Mouse (Mus musculus) CH12.LX (cell line): Measurements from ENCODE around the gene Plxdc1. TPM values are rescaled to one million over a fixed set of nuclear protein-coding genes. Genes with fewer than 3 reads are reported as not detected.
"Not testable (repeated sequence)": the region's sequence is repeated elsewhere in the genome, so short reads cannot be mapped to it uniquely, and the experiment has no call there.

ENCODE experiments used
- DNase-seq: peaks from one replicate; pipeline ENCODE4 v3.0.0-alpha.2; 2013; ENCODE audit errors: extremely low read depth
- H3K27ac ChIP-seq: 2 replicates; pipeline ENCODE4 v1.5.1; 2012; ENCODE audit warnings: low read depth, mild to moderate bottlenecking, control low read depth, moderate library complexity; ENCODE audit not compliant: insufficient read depth
- H3K27me3 ChIP-seq: replicated peaks from 2 replicates; pipeline ENCODE3; 2012; ENCODE audit warnings: inconsistent platforms
- H3K36me3 ChIP-seq, 2 experiments: replicated peaks in 1 of 2; 2 replicates each; pipeline versions ENCODE3 to v1.6.1; 2012; ENCODE audit warnings: inconsistent platforms in 1 of 2, low read length in 1 of 2, mild to moderate bottlenecking in 1 of 2, mixed read lengths in 1 of 2, moderate library complexity in 1 of 2; ENCODE audit not compliant: control insufficient read depth in 1 of 2, insufficient read depth in 1 of 2
- H3K4me1 ChIP-seq, 2 experiments: 2 replicates each; pipeline ENCODE4 v1.6.1; 2012; ENCODE audit warnings: inconsistent platforms in 1 of 2, moderate library complexity in 1 of 2; ENCODE audit not compliant: insufficient read depth in 2 of 2, control insufficient read depth in 1 of 2
- H3K4me2 ChIP-seq: 2 replicates; pipeline ENCODE4 v1.6.1; 2012; ENCODE audit warnings: low read depth, mild to moderate bottlenecking, control low read depth; ENCODE audit not compliant: poor library complexity, insufficient read depth, severe bottlenecking
- H3K4me3 ChIP-seq, 3 experiments: fragments of 150-350 bp in 1 of 3; sonication (generic) in 1 of 3; replicated peaks in 1 of 3; 2 replicates each; pipeline versions ENCODE3 to v1.5.1; 2011 to 2012; ENCODE audit warnings: low read depth in 2 of 3, low read length in 2 of 3, mild to moderate bottlenecking in 2 of 3, moderate library complexity in 2 of 3, control low read depth in 1 of 3, improper control_type of control experiment in 1 of 3, inconsistent platforms in 1 of 3, mixed read lengths in 1 of 3; ENCODE audit not compliant: poor library complexity in 1 of 3
- H3K79me2 ChIP-seq: replicated peaks from 2 replicates; pipeline ENCODE4 v1.6.1; 2012; ENCODE audit warnings: mild to moderate bottlenecking, moderate library complexity; ENCODE audit not compliant: control insufficient read depth, poor library complexity, insufficient read depth, severe bottlenecking; ENCODE audit errors: extremely low read depth
- H3K9ac ChIP-seq: 2 replicates; pipeline ENCODE4 v1.6.1; 2012; ENCODE audit warnings: low read depth, mild to moderate bottlenecking, control low read depth, moderate library complexity; ENCODE audit not compliant: insufficient read depth
- H3K9me3 ChIP-seq: replicated peaks from 2 replicates; pipeline ENCODE3; 2012; ENCODE audit warnings: low read length, inconsistent platforms, mixed read lengths
- CHD1 ChIP-seq: IDR thresholded peaks from 2 replicates; pipeline ENCODE4 v1.6.1; 2012; ENCODE audit warnings: low read depth, low read length, improper control_type of control experiment, inconsistent platforms
- ELF1 ChIP-seq: IDR thresholded peaks from 2 replicates; pipeline ENCODE4 v1.6.1; 2014; ENCODE audit warnings: low read depth, mild to moderate bottlenecking, inconsistent platforms, low read length, improper control_type of control experiment
- ETS1 ChIP-seq: conservative IDR thresholded peaks from 2 replicates; pipeline ENCODE4 v1.6.1; 2012; ENCODE audit warnings: low read depth, mild to moderate bottlenecking, inconsistent platforms, low read length, improper control_type of control experiment, moderate library complexity
- KAT2A ChIP-seq: IDR thresholded peaks from 2 replicates; pipeline ENCODE4 v1.6.1; 2012; ENCODE audit warnings: low read length, improper control_type of control experiment, inconsistent platforms; ENCODE audit not compliant: insufficient replicate concordance
- MEF2A ChIP-seq: IDR thresholded peaks from 2 replicates; pipeline ENCODE4 v1.6.1; 2014; ENCODE audit warnings: low read depth, mild to moderate bottlenecking, inconsistent platforms, low read length, improper control_type of control experiment, borderline replicate concordance
- POLR2A ChIP-seq: IDR thresholded peaks from 2 replicates; pipeline ENCODE4 v1.6.1; 2011; ENCODE audit warnings: low read depth, mild to moderate bottlenecking, improper control_type of control experiment, low read length
- POLR2AphosphoS2 ChIP-seq: IDR thresholded peaks from 2 replicates; pipeline ENCODE4 v1.6.1; 2011; ENCODE audit warnings: low read depth, low read length, improper control_type of control experiment
- RCOR1 ChIP-seq: conservative IDR thresholded peaks from 2 replicates; pipeline ENCODE4 v1.6.1; 2012; ENCODE audit warnings: low read depth, mild to moderate bottlenecking, inconsistent platforms, low read length, improper control_type of control experiment
- SIN3A ChIP-seq: IDR thresholded peaks from 2 replicates; pipeline ENCODE4 v1.6.1; 2012; ENCODE audit warnings: low read length, improper control_type of control experiment, inconsistent platforms
- TBP ChIP-seq: conservative IDR thresholded peaks from 2 replicates; pipeline ENCODE4 v1.6.1; 2011; ENCODE audit warnings: low read depth, low read length, improper control_type of control experiment
- ZKSCAN1 ChIP-seq: IDR thresholded peaks from 2 replicates; pipeline ENCODE4 v1.6.1; 2012; ENCODE audit warnings: low read depth, inconsistent platforms, low read length, improper control_type of control experiment, borderline replicate concordance
- ZMIZ1 ChIP-seq: IDR thresholded peaks from 2 replicates; pipeline ENCODE4 v1.6.1; 2012; ENCODE audit warnings: low read depth, mild to moderate bottlenecking, inconsistent platforms, low read length, improper control_type of control experiment
- dilution Hi-C: fragments of 300-500 bp; cut with MboI; formaldehyde crosslinking; loops from 2 replicates; pipeline ENCODE4 v1.14.3; 2020; ENCODE audit warnings: low sequenced_read_pairs; ENCODE audit not compliant: extremely low pct_unique_long_range_greater_than_20kb, extremely low pct_ligation_motif_present
- in situ Hi-C: fragments of 300-500 bp; cut with MboI; formaldehyde crosslinking; loops from 3 replicates; pipeline ENCODE4 v1.14.3; 2019; ENCODE audit warnings: low sequenced_read_pairs, low pct_ligation_motif_present, low pct_unique_long_range_greater_than_20kb, mixed read lengths
- polyA plus RNA-seq: library from polyadenylated mRNA; unstranded; fragments of >175 nt; gene quantifications from 2 replicates; pipeline ENCODE4 v1.2.1, GENCODE M21; 2012; ENCODE audit warnings: low read depth; ENCODE audit not compliant: insufficient read length
- total RNA-seq, 2 experiments: library from RNA; depleted of rRNA; stranded (reverse); fragments of 300-350 nt in 1 of 2; fragments of >200 nt in 1 of 2; gene quantifications; 2 replicates each; pipeline ENCODE4 v1.2.3; 2012 to 2014

The Plxdc1 gene
- total and polyA plus RNA-seq, 3 experiments: 0.04 TPM; not detected in 2

DNA sequence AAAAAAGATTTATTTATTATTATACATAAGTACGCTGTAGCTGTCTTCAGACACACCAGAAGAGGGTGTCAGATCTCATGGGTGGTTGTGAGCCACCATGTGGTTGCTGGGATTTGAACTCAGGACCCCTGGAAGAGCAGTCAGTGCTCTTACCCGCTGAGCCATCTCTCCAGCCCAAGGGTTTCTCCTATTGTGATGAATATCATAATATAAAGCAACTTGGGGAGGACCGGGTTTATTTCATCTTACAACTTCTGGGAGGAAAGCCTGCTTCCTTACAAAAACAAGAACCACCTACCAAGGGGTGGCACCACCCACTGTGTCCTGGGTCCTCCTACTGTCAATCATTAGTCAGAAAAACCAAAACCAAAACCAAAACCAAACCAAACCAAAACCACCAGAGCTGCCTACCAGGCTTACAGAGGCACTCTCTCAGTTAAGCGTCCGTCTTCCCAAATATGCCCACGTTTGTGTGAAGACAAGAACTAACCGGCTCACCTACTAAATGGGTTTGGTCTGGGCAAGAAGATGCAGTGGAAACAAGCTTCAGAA is 40.4 kb downstream of the Plxdc1 start:
- H3K79me2 ChIP-seq, H3K9me3 ChIP-seq, H3K4me2 ChIP-seq, dilution Hi-C loops, H3K9ac ChIP-seq, H3K4me3 ChIP-seq, H3K27me3 ChIP-seq, in situ Hi-C loops, H3K36me3 ChIP-seq: not testable (repeated sequence)
- H3K4me1 ChIP-seq: peaks cover 28 to 44% of the 10 kb centered on the region in 2 experiments
- peak overlapping the region; percentile 14; the same call in 1 of the 2 replicates for H3K27ac ChIP-seq
- TF ChIP-seq TBP (peak; percentile 89), POLR2A (peak; percentile 33; the same call in 1 of the 2 replicates), ELF1 (0 out of 2 replicates have a peak, but pooled peaks have one; percentile 20)
- DNase-seq: peak; percentile 64

DNA sequence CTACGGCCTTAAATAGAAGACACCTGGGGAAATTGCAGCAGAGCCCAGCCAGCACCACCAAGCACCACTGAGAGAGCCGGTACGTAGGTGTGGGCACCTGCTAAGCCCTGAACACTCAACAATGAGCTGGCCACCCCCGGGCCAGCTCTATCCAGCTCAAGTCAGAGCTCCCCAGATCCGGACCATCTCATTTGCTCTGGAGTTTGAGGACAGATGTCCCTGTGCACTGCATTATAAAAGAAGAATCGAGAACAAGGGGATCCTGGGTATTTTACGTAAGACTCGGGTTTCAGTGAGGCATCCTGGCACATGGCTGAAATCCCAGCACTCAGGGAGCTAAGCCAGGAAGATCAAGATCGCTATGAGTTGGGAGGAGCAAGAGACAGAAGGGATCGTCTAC is 41.2 kb downstream of the Plxdc1 start:
- no peak overlapping the region for H3K4me3 ChIP-seq
- no peaks in the 10 kb centered on the region for H3K36me3 ChIP-seq
- dilution Hi-C loops: no loop called here
- in situ Hi-C loops: no loop called here
- TF ChIP-seq ETS1: no peak
- no peak for TF ChIP-seq ZKSCAN1
- TF ChIP-seq ZMIZ1: no peak
- TF ChIP-seq POLR2AphosphoS2: no peak
- no peak for TF ChIP-seq KAT2A
- TF ChIP-seq CHD1: no peak
- no peak for TF ChIP-seq MEF2A
- H3K4me1 ChIP-seq: peaks cover 30 to 42% of the 10 kb centered on the region in 2 experiments
- H3K9me3 ChIP-seq: peaks cover 7% of the 10 kb centered on the region
- no peaks in the 10 kb centered on the region for H3K79me2 ChIP-seq
- peaks cover 3% of the 10 kb centered on the region for H3K27me3 ChIP-seq
- no peak overlapping the region for H3K9ac ChIP-seq
- H3K27ac ChIP-seq: no peak overlapping the region
- no peak for DNase-seq
- H3K4me2 ChIP-seq: no peak overlapping the region

GRCm38 (mm10) chr11:97943256-97943655 is 43.0 kb downstream of the Plxdc1 start:
- H3K36me3 ChIP-seq: no peaks in the 10 kb centered on the region
- no peaks in the 10 kb centered on the region for H3K79me2 ChIP-seq
- peak overlapping the region; percentile 43 for H3K27ac ChIP-seq
- H3K27me3 ChIP-seq: peaks cover 14% of the 10 kb centered on the region
- H3K4me3 ChIP-seq: no peak overlapping the region
- no peak overlapping the region for H3K9ac ChIP-seq
- no peak for TF ChIP-seq SIN3A
- TF ChIP-seq POLR2A: no peak
- TF ChIP-seq KAT2A: no peak
- no peak for TF ChIP-seq TBP
- no peak for TF ChIP-seq RCOR1
- no peak for TF ChIP-seq ELF1
- DNase-seq: peak; percentile 37
- peaks cover 21 to 36% of the 10 kb centered on the region in 2 experiments for H3K4me1 ChIP-seq
- in situ Hi-C loops (no loop called here), dilution Hi-C loops (no loop called here)
- H3K9me3 ChIP-seq: peaks cover 7% of the 10 kb centered on the region
- H3K4me2 ChIP-seq: no peak overlapping the region
